Mouse (Mus musculus) adrenal gland, adult 10 weeks (tissue): ENCODE results near the gene Cpb2. TPM values are rescaled to one million over a fixed set of nuclear protein-coding genes. Genes with fewer than 3 reads are reported as not detected.

ENCODE experiments used
- polyA plus RNA-seq: library from polyadenylated mRNA; stranded (reverse); fragments of 350-450 nt; fragmentation: Illumina TruSeq; extraction: RNeasy Lipid Tissue Mini Kit (QIAGEN cat#74804); gene quantifications from one replicate; pipeline ENCODE4 v1.2.3, GENCODE M21; 2014; ENCODE audit warnings: low read depth, low replicate concordance

Cpb2 gene
- polyA plus RNA-seq = not detected

GRCm38 (mm10) chr14:75242087-75242486 lies at the start of gene Cpb2:
TSS of gene Cpb2 (plus strand) at chr14:75242287.

GRCm38 (mm10) chr14:75284193-75284915 lies 42.3 kb downstream of the Cpb2 start, which contains the start of gene Zc3h13:
TSS of gene Zc3h13 (plus strand) at chr14:75284373.

Other genes with a start within 250 kb of the Cpb2 start
- 0.29 TPM for gene Rubcnl, start 226.3 kb upstream of the Cpb2 start, polyA plus RNA-seq
- gene Lrrc63, start 111.4 kb upstream of the Cpb2 start, polyA plus RNA-seq = not detected
- 25.7 TPM for gene Lcp1, start 111.2 kb upstream of the Cpb2 start, polyA plus RNA-seq
- 19.9 TPM for gene Zc3h13, start 42.1 kb downstream of the Cpb2 start, polyA plus RNA-seq
- gene Siah3, start 213.7 kb downstream of the Cpb2 start, polyA plus RNA-seq = 0.12 TPM